Mouse (Mus musculus): Measurements from ENCODE around the gene Notch3. TPM values are rescaled to one million over a fixed set of nuclear protein-coding genes. Genes with fewer than 3 reads are reported as not detected.
A peak's percentile ranks its signal among the peaks of the same experiment; 100 is the strongest.

The Notch3 gene
- polyA plus RNA-seq, 1 experiment = 12.0 TPM

DNA sequence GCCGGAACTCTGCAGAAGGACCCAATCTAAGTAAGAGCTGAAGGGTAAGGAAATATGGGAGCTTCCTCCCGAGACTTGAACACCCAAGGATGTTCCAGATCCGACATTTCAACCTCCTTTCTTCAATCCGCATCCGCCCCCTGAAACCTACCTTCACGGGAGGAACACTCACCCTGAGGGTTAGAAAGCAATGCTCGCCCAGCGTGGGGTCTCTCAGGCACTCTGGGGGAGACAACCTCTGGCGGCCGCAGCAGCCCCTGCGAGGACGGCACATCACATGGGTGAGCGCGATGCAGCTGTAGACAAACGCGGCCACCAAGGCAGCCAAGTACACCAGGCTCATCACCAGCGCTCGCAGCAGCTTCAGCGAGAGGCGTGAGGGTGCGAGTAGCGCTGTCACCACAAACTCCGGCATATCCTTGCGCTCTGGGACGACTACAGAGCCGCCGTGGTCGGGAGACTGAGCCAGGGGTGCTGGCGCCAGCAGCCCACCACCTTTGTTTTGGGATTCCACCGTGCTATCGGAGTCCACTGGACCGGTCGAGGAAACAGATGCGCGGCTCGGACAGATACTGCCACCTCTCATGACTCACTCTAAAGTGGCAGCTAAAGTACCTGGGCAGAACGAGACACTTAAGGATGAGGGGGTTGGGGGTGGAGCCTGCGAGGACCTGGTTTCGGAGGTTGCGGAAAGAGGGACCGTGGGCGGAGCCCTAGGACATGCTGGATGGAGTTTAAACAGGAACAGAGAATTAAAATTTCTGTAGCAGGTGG lies 22.4 kb upstream of the Notch3 start, which contains the start of gene Ephx3:
Gene Ephx3, minus strand, starts transcription at position 687 of the 774 bp plus-strand sequence.
- Histone ChIP-seq H3K4me3 (ENCODE audit: insufficient read depth, low read depth, low read length) (peak within 1 kb of the TSS; percentile 14; the same call in 1 of the 2 replicates), H3K4me1 (ENCODE audit: control insufficient read depth, insufficient read depth, low read length) (peaks cover 4% of the 10 kb centered on the region; the same call in 1 of the 2 replicates), H3K27ac (ENCODE audit: insufficient read depth, low read depth, low read length) (no peak within 1 kb of the TSS), H3K36me3 (ENCODE audit: control insufficient read depth, insufficient read depth, low read length) (no peaks in the 10 kb centered on the region), H3K27me3 (replicated peaks; ENCODE audit: control insufficient read depth, insufficient read depth, low read length) (no peaks in the 10 kb centered on the region)
- TF ChIP-seq POLR2A (IDR thresholded peaks at IDR 0.05; ENCODE audit: low read depth, low read length) = no peak
- no peak for TF ChIP-seq CTCF (conservative IDR thresholded peaks at IDR 0.05; ENCODE audit: insufficient read depth, insufficient read length, low read depth, low read length)
- WGBS = 13% methylated on average over 42 of the region's 42 CpGs
- DNase-seq = no peak

DNA sequence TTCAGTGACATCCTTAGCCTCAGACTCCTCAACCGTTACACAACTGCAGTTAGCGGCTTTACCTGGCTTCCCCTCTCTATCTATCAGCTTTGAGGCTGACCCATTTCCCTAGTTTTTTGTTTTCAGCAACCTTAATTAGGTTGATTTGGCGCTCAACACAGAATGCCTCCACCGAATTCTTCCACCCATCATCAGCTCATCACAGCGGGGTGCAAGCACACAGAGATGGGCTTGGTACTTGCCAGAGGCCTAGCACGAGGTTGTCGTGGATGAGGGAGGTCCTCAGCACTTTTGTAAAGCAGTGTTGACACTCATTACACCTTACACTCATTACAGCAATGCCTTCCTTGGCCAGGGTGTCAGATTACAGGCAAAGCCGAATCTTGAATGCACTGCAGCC lies 16.4 kb upstream of the Notch3 start:
- Histone ChIP-seq H3K4me3 (ENCODE audit: insufficient read depth, low read depth, low read length) (no peak overlapping the region), H3K4me1 (ENCODE audit: control insufficient read depth, insufficient read depth, low read length) (peaks cover 3% of the 10 kb centered on the region; the same call in 1 of the 2 replicates), H3K36me3 (ENCODE audit: control insufficient read depth, insufficient read depth, low read length) (no peaks in the 10 kb centered on the region), H3K27ac (ENCODE audit: insufficient read depth, low read depth, low read length) (no peak overlapping the region), H3K27me3 (replicated peaks; ENCODE audit: control insufficient read depth, insufficient read depth, low read length) (no peaks in the 10 kb centered on the region)
- no peak for DNase-seq
- 49% methylated on average over 8 of the region's 8 CpGs for WGBS
- TF ChIP-seq POLR2A (IDR thresholded peaks at IDR 0.05; ENCODE audit: low read depth, low read length) (no peak), CTCF (conservative IDR thresholded peaks at IDR 0.05; ENCODE audit: insufficient read depth, insufficient read length, low read depth, low read length) (no peak)

DNA sequence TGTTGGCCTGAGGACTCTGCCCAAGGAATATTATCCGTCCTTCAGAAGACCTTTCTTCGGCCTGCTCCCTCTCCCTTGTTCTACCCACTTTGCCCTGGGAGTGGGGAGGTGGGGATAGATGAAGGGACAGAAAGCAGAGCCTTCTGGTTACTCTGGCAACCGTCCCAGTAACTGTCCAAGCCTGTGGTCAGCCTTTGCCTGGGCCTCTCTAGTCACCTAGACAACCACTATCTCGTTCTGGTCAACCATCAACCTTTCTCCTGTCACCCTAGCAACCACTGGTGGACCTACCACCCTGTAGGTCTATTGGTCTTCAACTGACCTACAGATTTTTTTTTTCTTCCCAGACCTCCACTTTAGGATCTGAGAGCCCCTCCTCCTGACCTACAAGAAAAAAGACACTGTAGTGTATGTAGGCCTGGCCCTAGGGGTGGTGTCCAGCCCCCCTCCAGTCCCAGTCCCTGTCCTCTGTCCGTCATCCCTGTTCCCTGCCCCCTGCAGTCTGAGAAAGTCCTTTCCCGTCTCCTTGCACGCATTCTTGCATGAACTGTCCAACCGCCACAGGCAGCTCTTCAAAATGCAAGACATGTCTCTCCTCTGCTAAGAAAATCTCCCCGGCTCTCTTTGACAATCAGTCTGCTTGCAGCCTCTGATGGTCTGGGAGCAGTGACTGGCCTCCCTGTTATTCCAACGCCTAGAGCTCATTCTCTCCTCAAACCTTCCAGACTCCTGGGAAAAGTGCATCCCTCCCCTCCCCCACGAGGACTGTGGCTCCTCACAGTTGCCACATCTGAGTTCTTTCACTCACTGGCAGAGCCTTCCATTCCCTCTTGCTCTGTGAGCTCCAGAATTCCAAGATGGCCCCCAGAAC lies 13.2 kb upstream of the Notch3 start:
- Histone ChIP-seq H3K27ac (ENCODE audit: insufficient read depth, low read depth, low read length) (no peak overlapping the region), H3K27me3 (replicated peaks; ENCODE audit: control insufficient read depth, insufficient read depth, low read length) (no peaks in the 10 kb centered on the region), H3K4me1 (ENCODE audit: control insufficient read depth, insufficient read depth, low read length) (peaks cover 3% of the 10 kb centered on the region; the same call in 1 of the 2 replicates), H3K4me3 (ENCODE audit: insufficient read depth, low read depth, low read length) (no peak overlapping the region), H3K36me3 (ENCODE audit: control insufficient read depth, insufficient read depth, low read length) (no peaks in the 10 kb centered on the region)
- 55% methylated on average over 11 of the region's 11 CpGs for WGBS
- no peak for TF ChIP-seq CTCF (conservative IDR thresholded peaks at IDR 0.05; ENCODE audit: insufficient read depth, insufficient read length, low read depth, low read length)
- TF ChIP-seq POLR2A (IDR thresholded peaks at IDR 0.05; ENCODE audit: low read depth, low read length) = no peak
- peak; percentile 19 for DNase-seq

DNA sequence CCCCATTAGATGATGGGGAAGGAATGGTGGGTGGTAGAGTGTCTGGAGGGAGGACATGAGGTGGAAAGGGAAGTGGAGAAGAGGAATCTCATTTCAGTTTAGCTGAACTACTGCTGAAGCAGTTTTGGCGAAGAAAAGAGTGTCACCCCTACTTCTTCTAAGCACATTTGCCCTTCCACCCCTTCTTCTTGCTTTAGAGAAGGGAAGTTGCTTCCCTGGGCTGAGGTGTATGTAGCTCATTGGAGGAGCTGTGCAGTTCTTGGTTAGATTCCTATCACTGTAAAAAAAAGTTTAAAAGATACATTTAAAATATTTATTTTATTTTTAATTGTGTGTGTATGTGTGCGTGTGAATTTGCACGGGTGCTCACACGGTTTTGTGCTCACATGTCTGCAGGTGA lies 10.3 kb upstream of the Notch3 start:
- peaks cover 3% of the 10 kb centered on the region; the same call in 1 of the 2 replicates for H3K4me1 ChIP-seq (ENCODE audit: control insufficient read depth, insufficient read depth, low read length)
- no peak for DNase-seq
- no peak overlapping the region for H3K4me3 ChIP-seq (ENCODE audit: insufficient read depth, low read depth, low read length)
- no peak for TF ChIP-seq CTCF (conservative IDR thresholded peaks at IDR 0.05; ENCODE audit: insufficient read depth, insufficient read length, low read depth, low read length)
- no peak for TF ChIP-seq POLR2A (IDR thresholded peaks at IDR 0.05; ENCODE audit: low read depth, low read length)
- H3K36me3 ChIP-seq (ENCODE audit: control insufficient read depth, insufficient read depth, low read length) = no peaks in the 10 kb centered on the region
- H3K27me3 ChIP-seq (replicated peaks; ENCODE audit: control insufficient read depth, insufficient read depth, low read length) = no peaks in the 10 kb centered on the region
- H3K27ac ChIP-seq (ENCODE audit: insufficient read depth, low read depth, low read length) = no peak overlapping the region
- 94% methylated on average over 4 of the region's 4 CpGs for WGBS

DNA sequence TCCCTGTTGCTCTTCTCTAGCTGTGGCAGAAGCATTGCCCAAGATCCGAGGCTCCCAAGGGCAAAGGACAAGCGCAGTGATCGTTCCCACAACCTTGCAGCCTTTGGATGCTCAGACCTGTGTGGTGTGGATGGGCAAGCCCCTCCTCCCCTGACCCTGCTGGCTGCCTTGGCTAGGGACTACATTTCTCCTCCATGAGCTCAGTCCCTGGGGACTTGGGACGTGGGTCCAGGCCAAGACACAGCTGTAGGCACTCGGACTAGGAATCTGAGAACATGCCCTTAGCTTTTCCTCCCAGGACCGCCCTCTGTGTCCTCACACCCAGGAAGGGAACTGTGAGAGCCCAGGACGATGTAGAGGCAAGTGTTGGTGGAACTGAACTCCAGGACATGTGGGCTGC lies 6.5 kb upstream of the Notch3 start:
- Histone ChIP-seq H3K4me3 (ENCODE audit: insufficient read depth, low read depth, low read length) (no peak overlapping the region), H3K4me1 (ENCODE audit: control insufficient read depth, insufficient read depth, low read length) (no peaks in the 10 kb centered on the region), H3K36me3 (ENCODE audit: control insufficient read depth, insufficient read depth, low read length) (no peaks in the 10 kb centered on the region), H3K27ac (ENCODE audit: insufficient read depth, low read depth, low read length) (peak overlapping the region; percentile 33; the same call in 1 of the 2 replicates), H3K27me3 (replicated peaks; ENCODE audit: control insufficient read depth, insufficient read depth, low read length) (no peaks in the 10 kb centered on the region)
- TF ChIP-seq POLR2A (IDR thresholded peaks at IDR 0.05; ENCODE audit: low read depth, low read length) (no peak), CTCF (conservative IDR thresholded peaks at IDR 0.05; ENCODE audit: insufficient read depth, insufficient read length, low read depth, low read length) (no peak)
- 62% methylated on average over 7 of the region's 7 CpGs for WGBS
- peak; percentile 81 for DNase-seq

DNA sequence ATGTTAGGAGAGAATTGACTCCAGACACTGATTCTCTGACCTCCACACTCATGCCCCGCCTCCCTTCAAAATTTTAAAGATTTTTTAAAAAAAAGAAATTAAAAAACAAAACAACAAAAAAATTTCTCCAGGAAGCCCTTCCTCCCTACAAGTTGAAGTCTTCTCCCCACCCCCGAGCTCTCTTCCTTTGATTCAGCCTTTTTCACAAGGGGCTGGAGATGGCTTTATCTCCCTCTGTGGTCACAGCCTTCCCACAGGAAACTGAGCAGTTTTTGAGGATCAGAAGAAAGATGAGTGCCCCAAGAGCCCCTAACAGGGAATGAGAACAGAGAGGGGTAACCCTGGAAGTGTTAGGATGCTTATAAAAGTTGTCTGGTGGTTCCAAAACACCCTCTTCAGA lies 5.8 kb upstream of the Notch3 start:
- peak overlapping the region; percentile 33; the same call in 1 of the 2 replicates for H3K27ac ChIP-seq (ENCODE audit: insufficient read depth, low read depth, low read length)
- 80% methylated on average over 2 of the region's 2 CpGs for WGBS

More for the DNA sequence above, 5.8 kb upstream of the Notch3 start:
- no peaks in the 10 kb centered on the region for H3K36me3 ChIP-seq (ENCODE audit: control insufficient read depth, insufficient read depth, low read length)
- DNase-seq = no peak
- TF ChIP-seq CTCF (conservative IDR thresholded peaks at IDR 0.05; ENCODE audit: insufficient read depth, insufficient read length, low read depth, low read length) = no peak
- no peak for TF ChIP-seq POLR2A (IDR thresholded peaks at IDR 0.05; ENCODE audit: low read depth, low read length)
- H3K4me3 ChIP-seq (ENCODE audit: insufficient read depth, low read depth, low read length) = no peak overlapping the region
- no peaks in the 10 kb centered on the region for H3K27me3 ChIP-seq (replicated peaks; ENCODE audit: control insufficient read depth, insufficient read depth, low read length)
- no peaks in the 10 kb centered on the region for H3K4me1 ChIP-seq (ENCODE audit: control insufficient read depth, insufficient read depth, low read length)

All from kidney, adult 2 months (tissue).